Mouse (Mus musculus): Measurements from ENCODE around the gene Syndig1l. TPM values are rescaled to one million over a fixed set of nuclear protein-coding genes. Genes with fewer than 3 reads are reported as not detected.
A peak's percentile ranks its signal among the peaks of the same experiment; 100 is the strongest.

Syndig1l gene
- total and polyA plus RNA-seq, 3 experiments = not detected

- H3K9ac ChIP-seq (ENCODE audit: low read depth, low read length) = no peak overlapping the region
- 84% methylated on average over 4 of the region's 4 CpGs for WGBS
- DNase-seq = no peak
- no peaks in the 10 kb centered on the region for H3K79me2 ChIP-seq (replicated peaks; ENCODE audit: control insufficient read depth, insufficient read depth, low read length)
- no peak overlapping the region for H3K27ac ChIP-seq
- TF ChIP-seq EP300 (IDR thresholded peaks at IDR 0.05; ENCODE audit: insufficient read depth, low read depth, low read length) (no peak), POLR2A (IDR thresholded peaks at IDR 0.05; ENCODE audit: insufficient read depth, low read depth, low read length) (no peak), CTCF (IDR thresholded peaks at IDR 0.05) (no peak)
- H3K36me3 ChIP-seq (ENCODE audit: control insufficient read depth, insufficient read depth, low read length) = no peaks in the 10 kb centered on the region
- no peaks in the 10 kb centered on the region for H3K27me3 ChIP-seq (ENCODE audit: control insufficient read depth, insufficient read depth, low read length)
- no peak overlapping the region for H3K4me3 ChIP-seq
- H3K4me1 ChIP-seq (ENCODE audit: control insufficient read depth, insufficient read depth, low read length) = no peaks in the 10 kb centered on the region
- intact Hi-C loops (cut with DNase I) = no loop called here
Observed at GRCm38 (mm10) chr12:84687531-84687930, 11.1 kb downstream of the Syndig1l start.

GRCm38 (mm10) chr12:84686176-84686575, 12.5 kb downstream of the Syndig1l start:
- no peak overlapping the region for H3K27ac ChIP-seq
- H3K4me1 ChIP-seq (ENCODE audit: control insufficient read depth, insufficient read depth, low read length) = no peaks in the 10 kb centered on the region
- WGBS = 42% methylated on average over 4 of the region's 4 CpGs
- TF ChIP-seq CTCF (IDR thresholded peaks at IDR 0.05) (no peak), POLR2A (IDR thresholded peaks at IDR 0.05; ENCODE audit: insufficient read depth, low read depth, low read length) (no peak), EP300 (IDR thresholded peaks at IDR 0.05; ENCODE audit: insufficient read depth, low read depth, low read length) (no peak)
- no peaks in the 10 kb centered on the region for H3K36me3 ChIP-seq (ENCODE audit: control insufficient read depth, insufficient read depth, low read length)
- H3K4me3 ChIP-seq = no peak overlapping the region
- no peaks in the 10 kb centered on the region for H3K79me2 ChIP-seq (replicated peaks; ENCODE audit: control insufficient read depth, insufficient read depth, low read length)
- H3K27me3 ChIP-seq (ENCODE audit: control insufficient read depth, insufficient read depth, low read length) = no peaks in the 10 kb centered on the region
- DNase-seq = no peak
- H3K9ac ChIP-seq (ENCODE audit: low read depth, low read length) = no peak overlapping the region
- intact Hi-C loops (cut with DNase I) = no loop called here

- WGBS = 57% methylated on average over 7 of the region's 7 CpGs
- Histone ChIP-seq H3K27me3 (ENCODE audit: control insufficient read depth, insufficient read depth, low read length) (no peaks in the 10 kb centered on the region), H3K79me2 (replicated peaks; ENCODE audit: control insufficient read depth, insufficient read depth, low read length) (no peaks in the 10 kb centered on the region), H3K4me1 (ENCODE audit: control insufficient read depth, insufficient read depth, low read length) (no peaks in the 10 kb centered on the region), H3K4me3 (no peak overlapping the region), H3K27ac (no peak overlapping the region), H3K9ac (ENCODE audit: low read depth, low read length) (no peak overlapping the region), H3K36me3 (ENCODE audit: control insufficient read depth, insufficient read depth, low read length) (no peaks in the 10 kb centered on the region)
- intact Hi-C loops (cut with DNase I) = no loop called here
- no peak for DNase-seq
- no peak for TF ChIP-seq CTCF (IDR thresholded peaks at IDR 0.05)
- TF ChIP-seq POLR2A (IDR thresholded peaks at IDR 0.05; ENCODE audit: insufficient read depth, low read depth, low read length) = no peak
- TF ChIP-seq EP300 (IDR thresholded peaks at IDR 0.05; ENCODE audit: insufficient read depth, low read depth, low read length) = no peak
Observed at GRCm38 (mm10) chr12:84684569-84684968, 14.1 kb downstream of the Syndig1l start.

- Histone ChIP-seq H3K4me3 (no peak overlapping the region), H3K79me2 (replicated peaks; ENCODE audit: control insufficient read depth, insufficient read depth, low read length) (no peaks in the 10 kb centered on the region), H3K36me3 (ENCODE audit: control insufficient read depth, insufficient read depth, low read length) (no peaks in the 10 kb centered on the region), H3K9ac (ENCODE audit: low read depth, low read length) (no peak overlapping the region), H3K27me3 (ENCODE audit: control insufficient read depth, insufficient read depth, low read length) (no peaks in the 10 kb centered on the region), H3K4me1 (ENCODE audit: control insufficient read depth, insufficient read depth, low read length) (no peaks in the 10 kb centered on the region), H3K27ac (no peak overlapping the region)
- TF ChIP-seq POLR2A (IDR thresholded peaks at IDR 0.05; ENCODE audit: insufficient read depth, low read depth, low read length) = no peak
- TF ChIP-seq CTCF (IDR thresholded peaks at IDR 0.05) = no peak
- TF ChIP-seq EP300 (IDR thresholded peaks at IDR 0.05; ENCODE audit: insufficient read depth, low read depth, low read length) = no peak
- intact Hi-C loops (cut with DNase I) = no loop called here
- 74% methylated on average over 3 of the region's 3 CpGs for WGBS
- no peak for DNase-seq
Observed at GRCm38 (mm10) chr12:84676011-84676410, 22.6 kb downstream of the Syndig1l start.

GRCm38 (mm10) chr12:84674666-84675526, 23.7 kb downstream of the Syndig1l start:
- Histone ChIP-seq H3K36me3 (ENCODE audit: control insufficient read depth, insufficient read depth, low read length) (no peaks in the 10 kb centered on the region), H3K27me3 (ENCODE audit: control insufficient read depth, insufficient read depth, low read length) (no peaks in the 10 kb centered on the region), H3K27ac (no peak overlapping the region), H3K79me2 (replicated peaks; ENCODE audit: control insufficient read depth, insufficient read depth, low read length) (no peaks in the 10 kb centered on the region), H3K4me1 (ENCODE audit: control insufficient read depth, insufficient read depth, low read length) (no peaks in the 10 kb centered on the region), H3K9ac (ENCODE audit: low read depth, low read length) (no peak overlapping the region), H3K4me3 (no peak overlapping the region)
- intact Hi-C loops (cut with DNase I) = loop anchor here (5.0 kb wide), 1 partner anchor 82 kb away; no protein-coding TSS in a partner anchor
- 37% methylated on average over 14 of the region's 14 CpGs for WGBS
- DNase-seq = peak in 1 of 2 experiments; percentile 9
- TF ChIP-seq POLR2A (IDR thresholded peaks at IDR 0.05; ENCODE audit: insufficient read depth, low read depth, low read length) (no peak), CTCF (IDR thresholded peaks at IDR 0.05) (no peak), EP300 (IDR thresholded peaks at IDR 0.05; ENCODE audit: insufficient read depth, low read depth, low read length) (no peak)

- intact Hi-C loops (cut with DNase I) = loop anchor here (5.0 kb wide), 1 partner anchor 86 kb away; no protein-coding TSS in a partner anchor
Observed at GRCm38 (mm10) chr12:84671646-84672045, 27.0 kb downstream of the Syndig1l start.

More at GRCm38 (mm10) chr12:84671646-84672045, 27.0 kb downstream of the Syndig1l start:
- H3K27me3 ChIP-seq (ENCODE audit: control insufficient read depth, insufficient read depth, low read length) = no peaks in the 10 kb centered on the region
- H3K4me3 ChIP-seq = no peak overlapping the region
- DNase-seq = no peak
- H3K79me2 ChIP-seq (replicated peaks; ENCODE audit: control insufficient read depth, insufficient read depth, low read length) = no peaks in the 10 kb centered on the region
- WGBS = 14% methylated on average over 10 of the region's 10 CpGs
- no peaks in the 10 kb centered on the region for H3K4me1 ChIP-seq (ENCODE audit: control insufficient read depth, insufficient read depth, low read length)
- no peak for TF ChIP-seq EP300 (IDR thresholded peaks at IDR 0.05; ENCODE audit: insufficient read depth, low read depth, low read length)
- TF ChIP-seq POLR2A (IDR thresholded peaks at IDR 0.05; ENCODE audit: insufficient read depth, low read depth, low read length) = no peak
- no peak for TF ChIP-seq CTCF (IDR thresholded peaks at IDR 0.05)
- H3K27ac ChIP-seq = no peak overlapping the region
- H3K36me3 ChIP-seq (ENCODE audit: control insufficient read depth, insufficient read depth, low read length) = no peaks in the 10 kb centered on the region
- H3K9ac ChIP-seq (ENCODE audit: low read depth, low read length) = no peak overlapping the region
